In genomic region chr4:138020231-138020630, GRCm38 (mm10) we compare ENCODE assay signal across 22 mouse cellular contexts. TPM values are rescaled to one million over a fixed set of nuclear protein-coding genes. Genes with fewer than 3 reads are reported as not detected.
DNase-seq lines count a peak whose midpoint lies in the region; ATAC-seq and TF ChIP-seq lines count a peak whose summit lies in the region.
"Had no signal": no experiment of that assay in that cellular context is flagged by ENCODE, and none has a peak within 500 bp of the region (broad histone marks: within the 10 kb centered on the region; RNA-seq: fewer than 3 reads in every experiment).

No protein-coding gene starts in this region.

- DNase-seq in forebrain, embryonic 10.5 days (ENCODE audit: extremely low spot score, low spot score), result no peak
- DNase-seq in hindbrain, embryonic 11.5 days (ENCODE audit: low spot score), result no peak
- DNase-seq in midbrain, postnatal 0 days (ENCODE audit: low spot score), result no peak
- DNase-seq in urinary bladder, adult 2 months (ENCODE audit: low spot score), result no peak
- DNase-seq: adrenal gland, postnatal 25 days; cerebellum, adult 9-10 months; gastrocnemius, postnatal 36 days; kidney, adult 18-20 months; lung, embryonic 14.5 days; thymus, adult 18-20 months; thymus, postnatal 4 days had no signal

- H3K9me3 ChIP-seq in forebrain, embryonic 15.5 days, result no peaks in the 10 kb centered on the region
- no peaks in the 10 kb centered on the region for H3K9me3 ChIP-seq in forebrain, embryonic 10.5 days
- H3K9me3 ChIP-seq in hindbrain, embryonic 15.5 days, result no peaks in the 10 kb centered on the region
- H3K9me3 ChIP-seq in hindbrain, embryonic 11.5 days (ENCODE audit: control insufficient read depth, low read length), result no peaks in the 10 kb centered on the region
- no peaks in the 10 kb centered on the region for H3K9me3 ChIP-seq in midbrain, embryonic 15.5 days
- no peaks in the 10 kb centered on the region for H3K9me3 ChIP-seq in midbrain, postnatal 0 days (ENCODE audit: low read length)
- H3K9me3 ChIP-seq in limb, embryonic 15.5 days, result no peaks in the 10 kb centered on the region
- H3K9me3 ChIP-seq: forebrain, embryonic 13.5 days; heart, embryonic 10.5 days; midbrain, embryonic 13.5 days had no signal

- no peak overlapping the region for H3K4me3 ChIP-seq in forebrain, embryonic 15.5 days
- H3K4me3 ChIP-seq in forebrain, embryonic 10.5 days, result no peak overlapping the region
- H3K4me3 ChIP-seq in hindbrain, embryonic 15.5 days, result no peak overlapping the region
- H3K4me3 ChIP-seq in hindbrain, embryonic 11.5 days (ENCODE audit: low read depth, low read length), result no peak overlapping the region
- no peak overlapping the region for H3K4me3 ChIP-seq in midbrain, embryonic 15.5 days
- no peak overlapping the region for H3K4me3 ChIP-seq in midbrain, postnatal 0 days (ENCODE audit: low read depth, low read length)
- no peak overlapping the region for H3K4me3 ChIP-seq in limb, embryonic 15.5 days
- H3K4me3 ChIP-seq: erythroblast, embryonic 14.5 days; forebrain, embryonic 13.5 days; heart, embryonic 10.5 days; left cerebral cortex, adult 2 months; midbrain, embryonic 13.5 days had no signal

- no peaks in the 10 kb centered on the region for H3K27me3 ChIP-seq in forebrain, embryonic 15.5 days
- no peaks in the 10 kb centered on the region for H3K27me3 ChIP-seq in forebrain, embryonic 10.5 days (ENCODE audit: poor library complexity, severe bottlenecking)
- no peaks in the 10 kb centered on the region for H3K27me3 ChIP-seq in hindbrain, embryonic 15.5 days
- H3K27me3 ChIP-seq in hindbrain, embryonic 11.5 days (ENCODE audit: control insufficient read depth, insufficient read depth, low read length), result no peaks in the 10 kb centered on the region
- H3K27me3 ChIP-seq in midbrain, embryonic 15.5 days (replicated peaks), result no peaks in the 10 kb centered on the region
- no peaks in the 10 kb centered on the region for H3K27me3 ChIP-seq in midbrain, postnatal 0 days (ENCODE audit: insufficient read depth, low read length)
- H3K27me3 ChIP-seq in limb, embryonic 15.5 days, result no peaks in the 10 kb centered on the region
- H3K27me3 ChIP-seq: forebrain, embryonic 13.5 days; midbrain, embryonic 13.5 days had no signal

- no peak for TF ChIP-seq CTCF in midbrain, postnatal 0 days (IDR thresholded peaks at IDR 0.05)

- no peak overlapping the region for H3K9ac ChIP-seq in forebrain, embryonic 15.5 days (replicated peaks)
- no peak overlapping the region for H3K9ac ChIP-seq in hindbrain, embryonic 15.5 days
- H3K9ac ChIP-seq in hindbrain, embryonic 11.5 days (ENCODE audit: low read depth, low read length), result no peak overlapping the region
- H3K9ac ChIP-seq in midbrain, embryonic 15.5 days, result no peak overlapping the region
- H3K9ac ChIP-seq in midbrain, postnatal 0 days (replicated peaks; ENCODE audit: low read length, poor library complexity, severe bottlenecking), result no peak overlapping the region; the same call in 1 of the 2 replicates
- H3K9ac ChIP-seq in limb, embryonic 15.5 days, result no peak overlapping the region
- H3K9ac ChIP-seq: forebrain, embryonic 13.5 days; liver, embryonic 14.5 days; lung, embryonic 14.5 days; midbrain, embryonic 13.5 days had no signal

- H3K4me1 ChIP-seq in forebrain, embryonic 15.5 days, result peaks cover 27% of the 10 kb centered on the region
- H3K4me1 ChIP-seq in forebrain, embryonic 10.5 days, result no peaks in the 10 kb centered on the region
- peaks cover 43% of the 10 kb centered on the region for H3K4me1 ChIP-seq in hindbrain, embryonic 15.5 days (replicated peaks)
- H3K4me1 ChIP-seq in hindbrain, embryonic 11.5 days (replicated peaks; ENCODE audit: control insufficient read depth, insufficient read depth, low read length), result no peaks in the 10 kb centered on the region; the same call in 1 of the 2 replicates
- peaks cover 22% of the 10 kb centered on the region for H3K4me1 ChIP-seq in midbrain, embryonic 15.5 days
- peaks cover 4% of the 10 kb centered on the region; the same call in 1 of the 2 replicates for H3K4me1 ChIP-seq in midbrain, postnatal 0 days (ENCODE audit: insufficient read depth, low read length)
- peaks cover 13% of the 10 kb centered on the region for H3K4me1 ChIP-seq in limb, embryonic 15.5 days

- peaks cover 16% of the 10 kb centered on the region for H3K36me3 ChIP-seq in forebrain, embryonic 15.5 days
- H3K36me3 ChIP-seq in forebrain, embryonic 10.5 days (replicated peaks), result peaks cover 84% of the 10 kb centered on the region
- H3K36me3 ChIP-seq in hindbrain, embryonic 15.5 days, result no peaks in the 10 kb centered on the region
- H3K36me3 ChIP-seq in hindbrain, embryonic 11.5 days (ENCODE audit: control insufficient read depth, insufficient read depth, low read length), result peaks cover 4% of the 10 kb centered on the region; the same call in 1 of the 2 replicates
- H3K36me3 ChIP-seq in midbrain, embryonic 15.5 days (replicated peaks), result 0 out of 2 replicates have a peak, but pooled peaks cover under 1% of the 10 kb centered on the region
- H3K36me3 ChIP-seq in midbrain, postnatal 0 days (ENCODE audit: insufficient read depth, low read length), result peaks cover 4% of the 10 kb centered on the region
- H3K36me3 ChIP-seq in limb, embryonic 15.5 days, result peaks cover 34% of the 10 kb centered on the region

- peak overlapping the region; percentile 16; the same call in 1 of the 2 replicates for H3K27ac ChIP-seq in forebrain, embryonic 15.5 days (replicated peaks)
- H3K27ac ChIP-seq in forebrain, embryonic 10.5 days, result no peak overlapping the region
- H3K27ac ChIP-seq in hindbrain, embryonic 15.5 days (replicated peaks), result 0 out of 2 replicates have a peak overlapping the region, but pooled peaks have one; percentile 3
- no peak overlapping the region for H3K27ac ChIP-seq in hindbrain, embryonic 11.5 days (ENCODE audit: low read depth, low read length)
- 0 out of 2 replicates have a peak overlapping the region, but pooled peaks have one; percentile 11 for H3K27ac ChIP-seq in midbrain, embryonic 15.5 days
- H3K27ac ChIP-seq in midbrain, postnatal 0 days (ENCODE audit: low read depth, low read length), result no peak overlapping the region
- H3K27ac ChIP-seq in limb, embryonic 15.5 days, result peak overlapping the region; percentile 17; the same call in 1 of the 2 replicates
- H3K27ac ChIP-seq: heart, embryonic 10.5 days; left cerebral cortex, adult 2 months; liver, embryonic 14.5 days had no signal

- H3K4me2 ChIP-seq in forebrain, embryonic 15.5 days (replicated peaks), result no peak overlapping the region
- no peak overlapping the region for H3K4me2 ChIP-seq in hindbrain, embryonic 15.5 days
- no peak overlapping the region for H3K4me2 ChIP-seq in hindbrain, embryonic 11.5 days (replicated peaks; ENCODE audit: low read depth, low read length)
- H3K4me2 ChIP-seq in midbrain, embryonic 15.5 days, result no peak overlapping the region
- no peak overlapping the region for H3K4me2 ChIP-seq in midbrain, postnatal 0 days (ENCODE audit: low read depth, low read length, poor library complexity, severe bottlenecking)
- H3K4me2 ChIP-seq in limb, embryonic 15.5 days, result no peak overlapping the region
- H3K4me2 ChIP-seq: forebrain, embryonic 13.5 days; lung, embryonic 14.5 days; midbrain, embryonic 13.5 days had no signal

- ATAC-seq in forebrain, embryonic 15.5 days (replicated peaks), result no peak
- no peak for ATAC-seq in hindbrain, embryonic 15.5 days (ENCODE audit: low FRiP score, low read depth)
- no peak for ATAC-seq in hindbrain, embryonic 11.5 days (ENCODE audit: low FRiP score)
- ATAC-seq in midbrain, embryonic 15.5 days (replicated peaks), result no peak
- ATAC-seq in midbrain, postnatal 0 days (ENCODE audit: low FRiP score), result no peak
- ATAC-seq in limb, embryonic 15.5 days (ENCODE audit: insufficient number of reproducible peaks, low FRiP score, low TSS enrichment, low read depth), result no peak
- ATAC-seq: CD4-positive, CD25-positive, alpha-beta regulatory T cell, adult 4 months; forebrain, embryonic 13.5 days; midbrain, embryonic 13.5 days had no signal

- WGBS in forebrain, embryonic 15.5 days, result 74% methylated on average over 6 of the region's 6 CpGs
- WGBS in forebrain, embryonic 10.5 days, result 86% methylated on average over 6 of the region's 6 CpGs
- WGBS in hindbrain, embryonic 15.5 days, result 70% methylated on average over 6 of the region's 6 CpGs
- WGBS in hindbrain, embryonic 11.5 days, result 81% methylated on average over 6 of the region's 6 CpGs
- 71% methylated on average over 6 of the region's 6 CpGs for WGBS in midbrain, embryonic 15.5 days
- 67% methylated on average over 6 of the region's 6 CpGs for WGBS in midbrain, postnatal 0 days
- 60% methylated on average over 6 of the region's 6 CpGs for WGBS in limb, embryonic 15.5 days

RNA-seq across cellular contexts. Expression of gene Eif4g3, which starts 27.4 kb away (rescaled TPM):
- 48.6 and 49.7 TPM in 2 replicates for polyA plus RNA-seq in forebrain, embryonic 15.5 days (2015; fragmentation: Nextera tagmentation; extraction: Ambion mirVana)
- polyA plus RNA-seq in forebrain, embryonic 10.5 days (2016; fragmentation: Nextera tagmentation; extraction: Ambion mirVana), result 36.5 and 37.2 TPM in 2 replicates
- 49.9 and 51.0 TPM in 2 replicates for polyA plus RNA-seq in hindbrain, embryonic 15.5 days (2015; fragmentation: Nextera tagmentation; extraction: Ambion mirVana)
- polyA plus RNA-seq in hindbrain, embryonic 11.5 days (2014; fragmentation: Nextera tagmentation; extraction: Ambion mirVana), result 46.4 and 56.9 TPM in 2 replicates
- polyA plus RNA-seq in midbrain, embryonic 15.5 days (2015; fragmentation: Nextera tagmentation; extraction: Ambion mirVana), result 55.7 and 58.5 TPM in 2 replicates
- total RNA-seq in midbrain, postnatal 0 days (2014; rRNA removed), result 70.0 and 92.2 TPM in 2 replicates
- 36.0 and 42.4 TPM in 2 replicates for polyA plus RNA-seq in midbrain, postnatal 0 days (2015; fragmentation: Nextera tagmentation; extraction: Ambion mirVana)
- 27.1 and 29.1 TPM in 2 replicates for polyA plus RNA-seq in limb, embryonic 15.5 days (2015; fragmentation: Nextera tagmentation; extraction: Ambion mirVana)
- polyA plus RNA-seq in urinary bladder, adult 2 months (2012; rRNA removed), result 64.2 and 64.6 TPM in 2 replicates

Comparison
In these comparisons a context has a peak if more than half of its experiments do, and no peak if none do; other contexts are left out.
1. H3K27ac ChIP-seq: peak in forebrain, embryonic 15.5 days (single experiment), hindbrain, embryonic 15.5 days (single experiment), midbrain, embryonic 15.5 days (single experiment) and limb, embryonic 15.5 days (single experiment); none in forebrain, embryonic 10.5 days (single experiment), hindbrain, embryonic 11.5 days (single experiment) and midbrain, postnatal 0 days (single experiment).